Mouse (Mus musculus) CH12.LX (cell line): ENCODE results near the gene Prss22. TPM values are rescaled to one million over a fixed set of nuclear protein-coding genes. Genes with fewer than 3 reads are reported as not detected.

Source experiments
- DNase-seq: peaks from one replicate; pipeline ENCODE4 v3.0.0-alpha.2; 2013; ENCODE audit errors: extremely low read depth
- H3K27ac ChIP-seq: 2 replicates; pipeline ENCODE4 v1.5.1; 2012; ENCODE audit warnings: low read depth, mild to moderate bottlenecking, control low read depth, moderate library complexity; ENCODE audit not compliant: insufficient read depth
- H3K27me3 ChIP-seq: replicated peaks from 2 replicates; pipeline ENCODE3; 2012; ENCODE audit warnings: inconsistent platforms
- H3K36me3 ChIP-seq, 2 experiments: replicated peaks in 1 of 2; 2 replicates each; pipeline versions ENCODE3 to v1.6.1; 2012; ENCODE audit warnings: inconsistent platforms in 1 of 2, low read length in 1 of 2, mild to moderate bottlenecking in 1 of 2, mixed read lengths in 1 of 2, moderate library complexity in 1 of 2; ENCODE audit not compliant: control insufficient read depth in 1 of 2, insufficient read depth in 1 of 2
- H3K4me1 ChIP-seq, 2 experiments: 2 replicates each; pipeline ENCODE4 v1.6.1; 2012; ENCODE audit warnings: inconsistent platforms in 1 of 2, moderate library complexity in 1 of 2; ENCODE audit not compliant: insufficient read depth in 2 of 2, control insufficient read depth in 1 of 2
- H3K4me2 ChIP-seq: 2 replicates; pipeline ENCODE4 v1.6.1; 2012; ENCODE audit warnings: low read depth, mild to moderate bottlenecking, control low read depth; ENCODE audit not compliant: poor library complexity, insufficient read depth, severe bottlenecking
- H3K4me3 ChIP-seq, 3 experiments: fragments of 150-350 bp in 1 of 3; sonication (generic) in 1 of 3; replicated peaks in 1 of 3; 2 replicates each; pipeline versions ENCODE3 to v1.5.1; 2011 to 2012; ENCODE audit warnings: low read depth in 2 of 3, low read length in 2 of 3, mild to moderate bottlenecking in 2 of 3, moderate library complexity in 2 of 3, control low read depth in 1 of 3, improper control_type of control experiment in 1 of 3, inconsistent platforms in 1 of 3, mixed read lengths in 1 of 3; ENCODE audit not compliant: poor library complexity in 1 of 3
- H3K79me2 ChIP-seq: replicated peaks from 2 replicates; pipeline ENCODE4 v1.6.1; 2012; ENCODE audit warnings: mild to moderate bottlenecking, moderate library complexity; ENCODE audit not compliant: control insufficient read depth, poor library complexity, insufficient read depth, severe bottlenecking; ENCODE audit errors: extremely low read depth
- H3K9ac ChIP-seq: 2 replicates; pipeline ENCODE4 v1.6.1; 2012; ENCODE audit warnings: low read depth, mild to moderate bottlenecking, control low read depth, moderate library complexity; ENCODE audit not compliant: insufficient read depth
- H3K9me3 ChIP-seq: replicated peaks from 2 replicates; pipeline ENCODE3; 2012; ENCODE audit warnings: low read length, inconsistent platforms, mixed read lengths
- BHLHE40 ChIP-seq: IDR thresholded peaks from 2 replicates; pipeline ENCODE4 v1.6.1; 2011; ENCODE audit warnings: mild to moderate bottlenecking, low read depth, low read length, improper control_type of control experiment
- CHD1 ChIP-seq: IDR thresholded peaks from 2 replicates; pipeline ENCODE4 v1.6.1; 2012; ENCODE audit warnings: low read depth, low read length, improper control_type of control experiment, inconsistent platforms
- ELF1 ChIP-seq: IDR thresholded peaks from 2 replicates; pipeline ENCODE4 v1.6.1; 2014; ENCODE audit warnings: low read depth, mild to moderate bottlenecking, inconsistent platforms, low read length, improper control_type of control experiment
- HCFC1 ChIP-seq: IDR thresholded peaks from 2 replicates; pipeline ENCODE4 v1.6.1; 2012; ENCODE audit warnings: low read depth, mild to moderate bottlenecking, inconsistent platforms, low read length, improper control_type of control experiment
- JUND ChIP-seq: conservative IDR thresholded peaks from 2 replicates; pipeline ENCODE4 v1.6.1; 2011; ENCODE audit warnings: low read depth, low read length, improper control_type of control experiment
- KAT2A ChIP-seq: IDR thresholded peaks from 2 replicates; pipeline ENCODE4 v1.6.1; 2012; ENCODE audit warnings: low read length, improper control_type of control experiment, inconsistent platforms; ENCODE audit not compliant: insufficient replicate concordance
- MAFK ChIP-seq: IDR thresholded peaks from 2 replicates; pipeline ENCODE4 v1.6.1; 2011; ENCODE audit warnings: low read length, improper control_type of control experiment; ENCODE audit not compliant: insufficient replicate concordance
- MAZ ChIP-seq: IDR thresholded peaks from 2 replicates; pipeline ENCODE4 v1.6.1; 2012; ENCODE audit warnings: low read depth, mild to moderate bottlenecking, inconsistent platforms, low read length, improper control_type of control experiment, moderate library complexity
- MEF2A ChIP-seq: IDR thresholded peaks from 2 replicates; pipeline ENCODE4 v1.6.1; 2014; ENCODE audit warnings: low read depth, mild to moderate bottlenecking, inconsistent platforms, low read length, improper control_type of control experiment, borderline replicate concordance
- MYC ChIP-seq: IDR thresholded peaks from 2 replicates; pipeline ENCODE4 v1.6.1; 2011; ENCODE audit warnings: low read depth, mild to moderate bottlenecking, improper control_type of control experiment, low read length
- NRF1 ChIP-seq: IDR thresholded peaks from 2 replicates; pipeline ENCODE4 v1.6.1; 2014; ENCODE audit warnings: low read depth, mild to moderate bottlenecking, inconsistent platforms, low read length, improper control_type of control experiment, moderate library complexity
- PAX5 ChIP-seq: IDR thresholded peaks from 2 replicates; pipeline ENCODE4 v1.6.1; 2012; ENCODE audit warnings: low read length, inconsistent platforms, mixed read lengths
- POLR2A ChIP-seq: IDR thresholded peaks from 2 replicates; pipeline ENCODE4 v1.6.1; 2011; ENCODE audit warnings: low read depth, mild to moderate bottlenecking, improper control_type of control experiment, low read length
- RAD21 ChIP-seq: IDR thresholded peaks from 2 replicates; pipeline ENCODE4 v1.6.1; 2011; ENCODE audit warnings: low read depth, mild to moderate bottlenecking, low read length, improper control_type of control experiment, moderate library complexity
- SMC3 ChIP-seq: IDR thresholded peaks from 2 replicates; pipeline ENCODE4 v1.6.1; 2011; ENCODE audit warnings: low read depth, low read length, improper control_type of control experiment
- TBP ChIP-seq: conservative IDR thresholded peaks from 2 replicates; pipeline ENCODE4 v1.6.1; 2011; ENCODE audit warnings: low read depth, low read length, improper control_type of control experiment
- UBTF ChIP-seq: IDR thresholded peaks from 2 replicates; pipeline ENCODE4 v1.6.1; 2012; ENCODE audit warnings: low read depth, mild to moderate bottlenecking, inconsistent platforms, low read length, improper control_type of control experiment, moderate library complexity
- USF1 ChIP-seq: IDR thresholded peaks from 2 replicates; pipeline ENCODE4 v1.6.1; 2014; ENCODE audit warnings: low read depth, mild to moderate bottlenecking, inconsistent platforms, low read length, improper control_type of control experiment
- USF2 ChIP-seq: conservative IDR thresholded peaks from 2 replicates; pipeline ENCODE4 v1.6.1; 2011; ENCODE audit warnings: low read depth, low read length, improper control_type of control experiment
- ZC3H11A ChIP-seq: IDR thresholded peaks from 2 replicates; pipeline ENCODE4 v1.6.1; 2012; ENCODE audit warnings: low read depth, mild to moderate bottlenecking, inconsistent platforms, low read length, improper control_type of control experiment
- ZKSCAN1 ChIP-seq: IDR thresholded peaks from 2 replicates; pipeline ENCODE4 v1.6.1; 2012; ENCODE audit warnings: low read depth, inconsistent platforms, low read length, improper control_type of control experiment, borderline replicate concordance
- dilution Hi-C: fragments of 300-500 bp; cut with MboI; formaldehyde crosslinking; loops from 2 replicates; pipeline ENCODE4 v1.14.3; 2020; ENCODE audit warnings: low sequenced_read_pairs; ENCODE audit not compliant: extremely low pct_unique_long_range_greater_than_20kb, extremely low pct_ligation_motif_present
- in situ Hi-C: fragments of 300-500 bp; cut with MboI; formaldehyde crosslinking; loops from 3 replicates; pipeline ENCODE4 v1.14.3; 2019; ENCODE audit warnings: low sequenced_read_pairs, low pct_ligation_motif_present, low pct_unique_long_range_greater_than_20kb, mixed read lengths
- polyA plus RNA-seq: library from polyadenylated mRNA; unstranded; fragments of >175 nt; gene quantifications from 2 replicates; pipeline ENCODE4 v1.2.1, GENCODE M21; 2012; ENCODE audit warnings: low read depth; ENCODE audit not compliant: insufficient read length
- total RNA-seq, 2 experiments: library from RNA; depleted of rRNA; stranded (reverse); fragments of 300-350 nt in 1 of 2; fragments of >200 nt in 1 of 2; gene quantifications; 2 replicates each; pipeline ENCODE4 v1.2.3; 2012 to 2014

Gene Prss22
- total and polyA plus RNA-seq, 3 experiments = not detected

DNA sequence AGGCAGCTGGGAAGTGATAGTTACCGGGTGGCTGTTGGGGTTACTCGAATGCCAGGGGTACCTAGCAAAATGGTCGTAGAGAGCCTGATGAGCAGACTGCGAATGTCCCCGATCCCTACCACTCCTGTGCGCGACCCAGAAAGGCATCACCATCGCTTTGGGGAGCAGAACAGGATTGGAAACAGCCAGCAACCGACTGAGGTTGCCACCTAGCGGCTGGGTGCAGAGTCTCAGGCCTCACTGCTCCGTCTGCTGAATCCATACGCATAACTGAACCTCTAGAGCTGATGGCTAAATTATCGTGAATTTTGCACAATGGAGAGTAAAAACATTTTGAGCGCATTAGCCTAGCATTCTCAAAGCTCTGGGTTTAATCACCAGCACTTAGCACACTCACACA lies 17.8 kb upstream of the Prss22 start (continued):
- no peak for TF ChIP-seq NRF1

DNA sequence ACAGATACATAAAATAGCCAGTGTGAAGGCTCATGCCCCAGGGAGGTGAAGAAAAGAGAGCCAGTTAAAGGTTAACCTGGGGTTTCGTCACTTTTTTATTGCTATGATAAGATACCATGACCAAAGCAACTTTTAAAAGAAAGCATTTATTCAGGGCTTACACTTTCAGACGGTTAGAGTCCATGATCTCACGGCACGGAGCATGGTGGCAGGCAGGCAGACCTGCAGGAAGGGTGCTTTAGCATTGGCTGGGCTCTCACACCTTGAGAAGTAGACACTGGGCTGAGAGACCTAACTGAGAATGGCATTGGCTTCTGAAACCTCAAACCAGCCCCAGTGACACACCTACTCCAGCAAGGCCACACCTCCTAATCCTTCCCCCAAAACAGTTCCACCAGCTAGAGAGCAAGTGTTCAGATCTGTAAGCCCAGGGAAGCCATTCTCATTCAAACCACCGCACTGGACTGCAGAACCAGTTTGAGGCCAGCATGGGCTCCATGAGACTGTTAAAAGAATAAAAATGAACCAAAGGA lies 16.6 kb upstream of the Prss22 start:
- dilution Hi-C loops (no loop called here), in situ Hi-C loops (no loop called here)
- Histone ChIP-seq H3K27ac (no peak overlapping the region), H3K36me3 (no peaks in the 10 kb centered on the region), H3K79me2 (no peaks in the 10 kb centered on the region), H3K9ac (no peak overlapping the region), H3K4me1 (no peaks in the 10 kb centered on the region), H3K4me2 (no peak overlapping the region), H3K4me3 (no peak overlapping the region), H3K27me3 (peaks cover 7% of the 10 kb centered on the region), H3K9me3 (peaks cover 5% of the 10 kb centered on the region)
- TF ChIP-seq POLR2A (no peak), HCFC1 (no peak), KAT2A (no peak), USF1 (no peak), UBTF (no peak), MEF2A (no peak), RAD21 (no peak), TBP (no peak), ZKSCAN1 (no peak), SMC3 (no peak), BHLHE40 (no peak), JUND (no peak), MAZ (no peak), MAFK (no peak), CHD1 (no peak), PAX5 (no peak), MYC (no peak), ZC3H11A (no peak), USF2 (no peak)
- no peak for DNase-seq

DNA sequence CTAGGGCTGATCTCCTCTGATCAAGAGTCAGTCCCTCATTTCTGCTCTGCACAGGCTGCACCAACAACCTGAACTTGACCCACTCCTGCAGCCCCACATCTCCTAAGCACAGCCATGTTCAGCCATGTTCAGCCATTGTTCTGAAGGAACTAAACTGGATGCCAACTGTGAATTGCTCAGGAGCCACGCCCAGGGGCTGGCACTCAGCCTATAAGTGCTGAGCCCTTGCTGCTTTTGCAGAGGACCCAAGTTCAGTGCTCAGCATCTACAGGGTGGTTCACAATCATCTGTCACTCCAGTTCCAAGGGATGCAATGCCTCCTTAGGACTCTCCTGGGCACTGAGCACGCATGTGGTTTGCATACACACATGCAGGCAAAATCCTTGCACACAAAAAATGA lies 15.0 kb upstream of the Prss22 start:
- H3K9ac ChIP-seq = no peak overlapping the region
- no peak overlapping the region for H3K4me3 ChIP-seq
- no peaks in the 10 kb centered on the region for H3K79me2 ChIP-seq
- H3K9me3 ChIP-seq = peaks cover 5% of the 10 kb centered on the region
- dilution Hi-C loops = no loop called here
- no peak overlapping the region for H3K4me2 ChIP-seq
- H3K27me3 ChIP-seq = peaks cover 21% of the 10 kb centered on the region
- H3K27ac ChIP-seq = no peak overlapping the region
- no peak for DNase-seq
- TF ChIP-seq HCFC1 (no peak), ELF1 (no peak), ZKSCAN1 (no peak), BHLHE40 (no peak)
- no peaks in the 10 kb centered on the region for H3K36me3 ChIP-seq
- in situ Hi-C loops = no loop called here
- H3K4me1 ChIP-seq = no peaks in the 10 kb centered on the region
